In genomic region chr12:85339243-85339729, GRCm38 (mm10) we compare ENCODE assay signal across 7 mouse cellular contexts. TPM values are rescaled to one million over a fixed set of nuclear protein-coding genes. Genes with fewer than 3 reads are reported as not detected.
DNase-seq lines count a peak whose midpoint lies in the region; ATAC-seq lines count a peak whose summit lies in the region.

Gene Nek9, minus strand, starts transcription at chr12:85339362.

- peak within 1 kb of the TSS; percentile 95 for H3K4me3 ChIP-seq in embryonic facial prominence, embryonic 12.5 days
- H3K4me3 ChIP-seq in limb, embryonic 11.5 days (ENCODE audit: low read depth, low read length) = peak within 1 kb of the TSS; percentile 95
- peak within 1 kb of the TSS; percentile 98 for H3K4me3 ChIP-seq in midbrain, embryonic 14.5 days (replicated peaks; ENCODE audit: low read depth, low read length)

- H3K4me1 ChIP-seq in embryonic facial prominence, embryonic 12.5 days = peaks cover 14% of the 10 kb centered on the region; the same call in 1 of the 2 replicates
- H3K4me1 ChIP-seq in limb, embryonic 11.5 days (ENCODE audit: control insufficient read depth, insufficient read depth, low read length) = peaks cover 5% of the 10 kb centered on the region
- peaks cover 7% of the 10 kb centered on the region; the same call in 1 of the 2 replicates for H3K4me1 ChIP-seq in midbrain, embryonic 14.5 days (ENCODE audit: control insufficient read depth, insufficient read depth, low read length)

- H3K27ac ChIP-seq in embryonic facial prominence, embryonic 12.5 days = peak within 1 kb of the TSS; percentile 88
- peak within 1 kb of the TSS; percentile 80 for H3K27ac ChIP-seq in limb, embryonic 11.5 days (replicated peaks; ENCODE audit: low read depth, low read length)
- peak within 1 kb of the TSS; percentile 82 for H3K27ac ChIP-seq in midbrain, embryonic 14.5 days (replicated peaks; ENCODE audit: low read depth, low read length)

- peak; percentile 80 for ATAC-seq in embryonic facial prominence, embryonic 12.5 days (ENCODE audit: insufficient number of reproducible peaks, insufficient read depth, low FRiP score, low TSS enrichment)
- peak; percentile 74 for ATAC-seq in limb, embryonic 11.5 days (ENCODE audit: insufficient number of reproducible peaks, low FRiP score, low TSS enrichment, low read depth)
- peak; percentile 89 for ATAC-seq in midbrain, embryonic 14.5 days (ENCODE audit: low FRiP score, low TSS enrichment)

- peaks cover 5% of the 10 kb centered on the region for H3K36me3 ChIP-seq in embryonic facial prominence, embryonic 12.5 days
- no peaks in the 10 kb centered on the region for H3K36me3 ChIP-seq in limb, embryonic 11.5 days (ENCODE audit: control insufficient read depth, insufficient read depth, low read length)
- peaks cover 28% of the 10 kb centered on the region for H3K36me3 ChIP-seq in midbrain, embryonic 14.5 days (ENCODE audit: control insufficient read depth, insufficient read depth, low read length)

- DNase-seq in adrenal gland, postnatal 25 days = peak; percentile 95
- DNase-seq in heart, adult 11 months = peak; percentile 99
- DNase-seq in kidney, adult 18-20 months = peak; percentile 97
- DNase-seq in limb, embryonic 11.5 days (ENCODE audit: low spot score) = peak; percentile 98
- peak; percentile 98 for DNase-seq in midbrain, embryonic 14.5 days
- DNase-seq in spleen, adult 18-20 months = peak; percentile 81 to 92

- H3K27me3 ChIP-seq in embryonic facial prominence, embryonic 12.5 days = no peaks in the 10 kb centered on the region
- H3K27me3 ChIP-seq in limb, embryonic 11.5 days (ENCODE audit: control insufficient read depth, insufficient read depth, low read length) = no peaks in the 10 kb centered on the region
- no peaks in the 10 kb centered on the region for H3K27me3 ChIP-seq in midbrain, embryonic 14.5 days (ENCODE audit: control insufficient read depth, insufficient read depth, low read length)

- H3K9ac ChIP-seq in embryonic facial prominence, embryonic 12.5 days = peak within 1 kb of the TSS; percentile 95
- H3K9ac ChIP-seq in limb, embryonic 11.5 days (ENCODE audit: low read length) = peak within 1 kb of the TSS; percentile 98
- H3K9ac ChIP-seq in midbrain, embryonic 14.5 days (replicated peaks; ENCODE audit: low read length) = peak within 1 kb of the TSS; percentile 97

- peak within 1 kb of the TSS; percentile 62 for H3K4me2 ChIP-seq in embryonic facial prominence, embryonic 12.5 days (replicated peaks)
- peak within 1 kb of the TSS; percentile 61 for H3K4me2 ChIP-seq in limb, embryonic 11.5 days (ENCODE audit: low read depth, severe bottlenecking)
- peak within 1 kb of the TSS; percentile 75 for H3K4me2 ChIP-seq in midbrain, embryonic 14.5 days (ENCODE audit: low read length)

- WGBS in embryonic facial prominence, embryonic 12.5 days = under 1% methylated on average over 36 of the region's 36 CpGs
- WGBS in limb, embryonic 11.5 days = under 1% methylated on average over 36 of the region's 36 CpGs
- under 1% methylated on average over 36 of the region's 36 CpGs for WGBS in midbrain, embryonic 14.5 days

- no peaks in the 10 kb centered on the region for H3K9me3 ChIP-seq in embryonic facial prominence, embryonic 12.5 days
- no peaks in the 10 kb centered on the region for H3K9me3 ChIP-seq in limb, embryonic 11.5 days (ENCODE audit: control insufficient read depth, low read length)
- no peaks in the 10 kb centered on the region for H3K9me3 ChIP-seq in midbrain, embryonic 14.5 days (ENCODE audit: control insufficient read depth, low read length)

RNA-seq across cellular contexts. Expression of gene Nek9, which starts in this region (rescaled TPM):
- total RNA-seq in adrenal gland, postnatal 25 days (2021) = 75.7 and 94.0 TPM in 2 replicates
- polyA plus RNA-seq in embryonic facial prominence, embryonic 12.5 days (2016; fragmentation: Nextera tagmentation; extraction: Ambion mirVana) = 31.2 and 33.1 TPM in 2 replicates
- 18.7 and 19.0 TPM in 2 replicates for polyA plus RNA-seq in limb, embryonic 11.5 days (2014; fragmentation: Nextera tagmentation; extraction: Ambion mirVana)
- 8.0 and 10.3 TPM in 2 replicates for polyA plus RNA-seq in midbrain, embryonic 14.5 days (2014; fragmentation: Nextera tagmentation; extraction: Ambion mirVana)

Comparison
In these comparisons a context has a peak if more than half of its experiments do, and no peak if none do; other contexts are left out.
1. Peak in every context shown above with its lines: DNase-seq, ATAC-seq, H3K4me3 ChIP-seq and H3K27ac ChIP-seq.